Mouse (Mus musculus) layer of hippocampus, adult 6 months (tissue): ENCODE results near the gene Gpnmb. TPM values are rescaled to one million over a fixed set of nuclear protein-coding genes. Genes with fewer than 3 reads are reported as not detected.

ENCODE experiments used
- long read RNA-seq, 2 experiments: library from polyadenylated mRNA; unstranded; transcript quantifications; one replicate each; pipeline ENCODE4 v2.0.0; 2019 to 2020
- polyA plus RNA-seq: library from polyadenylated mRNA; unstranded; fragments of <200 nt; fragmentation: Nextera tagmentation; gene quantifications from 2 replicates; pipeline ENCODE4 v1.2.3, GENCODE M21; 2021

Gpnmb gene
- 2.9 and 6.1 TPM in 2 replicates for polyA plus RNA-seq
- long read RNA-seq, experiment 1, transcript Gpnmb-201 (11 exons, 3,701 nt): major isoform, 5 of 5 reads
- long read RNA-seq, experiment 1, partial matches to known transcripts: 0 of 5 reads
- long read RNA-seq, experiment 1, other reads (novel, unspliced or antisense): 0 of 5 reads
- long read RNA-seq, experiment 2, transcript Gpnmb-201 (11 exons, 3,701 nt): major isoform, 13 of 13 reads
- long read RNA-seq, experiment 2, partial matches to known transcripts: 0 of 13 reads
- long read RNA-seq, experiment 2, other reads (novel, unspliced or antisense): 0 of 13 reads

DNA sequence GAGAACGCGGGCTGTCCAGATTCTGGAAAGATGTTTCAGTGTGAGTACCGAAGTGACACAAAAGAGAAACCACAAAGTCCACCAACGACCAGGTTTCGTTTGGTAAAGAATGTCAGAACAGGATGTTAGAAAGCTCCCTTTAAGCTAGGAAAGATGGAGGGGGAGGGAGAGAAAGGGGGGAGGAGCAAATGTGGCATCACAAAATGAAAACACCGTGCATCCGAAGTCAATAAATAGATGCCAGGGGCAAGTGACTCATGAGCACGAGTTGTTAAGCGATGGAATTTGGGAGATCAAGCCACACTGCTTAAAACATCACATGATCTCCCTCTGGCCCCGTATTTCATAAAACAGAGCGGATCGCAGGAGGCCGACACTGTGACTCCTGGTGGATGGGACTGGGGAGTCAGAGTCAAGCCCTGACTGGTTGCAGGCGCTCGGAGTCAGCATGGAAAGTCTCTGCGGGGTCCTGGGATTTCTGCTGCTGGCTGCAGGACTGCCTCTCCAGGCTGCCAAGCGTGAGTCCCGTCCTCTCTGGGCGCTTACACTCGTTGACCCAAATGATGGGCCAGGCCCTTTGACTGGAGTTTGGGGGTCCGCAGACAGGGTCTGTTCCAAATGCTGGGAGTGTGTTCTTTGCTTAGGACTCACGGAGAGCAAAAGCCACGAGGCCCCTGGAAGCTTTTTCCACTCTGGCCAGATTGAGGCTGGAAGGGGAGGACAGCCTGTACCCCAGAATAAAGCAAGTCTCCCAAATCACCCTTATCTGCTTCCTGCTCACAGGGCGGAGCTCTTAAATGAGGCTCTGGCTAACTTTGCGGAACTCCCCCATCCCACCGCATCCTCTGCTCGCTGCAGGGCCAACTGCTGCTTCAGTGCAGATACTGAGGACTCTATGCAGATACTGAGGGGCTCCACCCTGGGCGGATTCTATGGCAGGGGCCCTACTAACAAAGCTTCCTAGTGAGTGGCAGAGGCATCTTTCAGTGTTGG is at the start of gene Gpnmb:
Gene Gpnmb (plus strand): TSS at position 272 of the 993 bp plus-strand sequence.

DNA sequence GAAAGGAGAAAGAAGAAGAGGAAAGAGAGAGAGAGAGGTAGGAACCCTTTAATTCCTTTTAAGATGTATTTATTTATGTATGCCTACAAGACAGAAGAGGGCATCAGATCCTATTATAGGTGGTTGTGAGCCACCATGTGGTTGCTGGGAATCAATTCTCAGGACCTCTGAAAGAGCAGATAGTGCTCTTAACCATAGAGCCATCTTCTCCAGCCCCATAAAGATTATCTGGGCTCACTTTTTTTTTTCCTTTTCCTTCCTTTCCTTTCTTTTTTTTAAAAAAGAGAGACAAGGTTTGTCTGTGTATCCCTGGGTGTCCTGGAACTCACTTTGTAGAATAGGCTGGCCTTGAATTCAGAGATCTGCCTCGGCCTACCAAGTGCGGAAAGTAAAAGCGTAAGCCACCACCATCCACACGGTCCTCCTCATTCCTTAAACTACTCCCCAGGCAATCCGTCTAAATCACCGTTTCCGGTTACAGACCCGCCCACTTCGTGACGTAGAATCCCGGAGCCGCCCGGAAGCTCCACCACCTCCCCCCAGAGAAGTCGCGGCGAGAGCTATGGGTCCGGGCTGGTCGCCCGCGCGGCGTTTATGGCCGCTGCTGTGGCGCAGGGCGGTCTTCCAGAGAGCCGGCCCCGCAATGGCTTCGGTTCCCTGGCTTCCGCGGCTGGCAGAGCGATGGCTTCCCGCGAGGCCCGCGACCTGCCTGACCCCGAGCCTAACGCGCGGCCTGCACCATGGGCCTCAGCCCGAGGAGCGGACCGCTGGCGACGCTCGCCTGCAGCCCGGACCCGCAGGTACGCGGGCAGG is 37.2 kb downstream of the Gpnmb start, which contains the start of gene Malsu1:
Gene Malsu1 (plus strand): TSS at position 492 of the 813 bp plus-strand sequence.

Other genes starting within 250 kb of the Gpnmb start
- gene Tmem176a, start 195.6 kb upstream of the Gpnmb start, polyA plus RNA-seq: 59.6 and 66.9 TPM in 2 replicates
- 94.2 and 95.1 TPM in 2 replicates for gene Tmem176b, start 195.1 kb upstream of the Gpnmb start, polyA plus RNA-seq
- 0.20 and 0.40 TPM in 2 replicates for gene Aoc1, start 163.7 kb upstream of the Gpnmb start, polyA plus RNA-seq
- not detected in 2 replicates for gene 1600015I10Rik, start 106.7 kb upstream of the Gpnmb start, polyA plus RNA-seq
- not detected in 2 replicates for gene Doxl2, start 61.6 kb upstream of the Gpnmb start, polyA plus RNA-seq
- gene Svs1, start 49.7 kb upstream of the Gpnmb start, polyA plus RNA-seq: not detected in 2 replicates
- 28.1 and 34.7 TPM in 2 replicates for gene Malsu1, start 37.2 kb downstream of the Gpnmb start, polyA plus RNA-seq
- 2.8 and 4.8 TPM in 2 replicates for gene Igf2bp3, start 178.4 kb downstream of the Gpnmb start, polyA plus RNA-seq
- gene Tra2a, start 227.5 kb downstream of the Gpnmb start, polyA plus RNA-seq: 16.5 and 18.8 TPM in 2 replicates